Mouse (Mus musculus) CD4-positive, CD25-positive, alpha-beta regulatory T cell, adult 4 months (primary cell): ENCODE measurements around the gene Scn9a. TPM values are rescaled to one million over a fixed set of nuclear protein-coding genes. Genes with fewer than 3 reads are reported as not detected.

Experiments
- ATAC-seq: one replicate; pipeline ENCODE4 v1.8.0; 2017
- polyA plus RNA-seq, 2 experiments: library from polyadenylated mRNA; unstranded; fragments of 100-300 nt; shearing (Covaris generic); gene quantifications; one replicate each; pipeline ENCODE4 v1.2.1; 2017

Gene Scn9a
- under 1 TPM in 1 of 2 experiments, not detected in 1; 0.17 TPM for polyA plus RNA-seq

DNA sequence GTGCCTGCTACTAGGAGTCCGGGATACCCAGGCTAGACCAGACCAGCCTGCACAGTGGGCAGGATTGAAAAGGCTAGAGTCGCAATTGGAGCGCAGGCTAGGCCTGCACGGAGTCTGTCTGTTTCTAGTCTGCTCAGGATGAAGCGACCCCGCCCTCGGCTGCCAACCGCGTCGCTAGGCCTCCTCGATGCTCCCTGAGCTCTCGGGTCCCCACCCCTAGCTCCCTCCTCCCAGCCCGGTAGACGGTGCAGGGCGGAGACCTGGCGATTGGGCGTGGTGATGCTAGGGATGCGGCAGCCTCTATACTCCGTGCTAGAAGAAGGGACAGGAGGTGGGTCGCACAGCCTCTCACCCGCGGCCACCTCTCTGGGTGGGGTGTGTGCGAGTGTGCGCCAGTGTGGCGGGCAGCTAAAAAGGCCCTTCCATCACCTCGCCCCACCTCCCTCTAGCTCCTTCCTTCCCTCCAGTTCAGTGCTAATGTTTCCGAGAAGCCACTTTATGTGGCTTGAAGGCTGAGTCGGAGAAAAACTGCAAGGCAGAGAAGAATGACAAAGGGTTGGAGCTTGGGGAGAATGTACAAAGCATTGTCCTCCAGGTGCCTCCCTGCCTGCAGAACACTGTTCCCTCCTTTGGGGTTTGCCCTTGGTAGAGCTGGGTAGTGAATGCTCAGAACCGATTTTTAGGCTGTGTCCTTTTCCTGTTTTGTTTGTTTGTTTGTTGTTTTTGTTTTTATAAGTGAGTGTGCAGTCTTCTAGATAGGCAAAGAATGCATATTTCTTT, at the start of gene Scn9a:
Gene Scn9a (minus strand): TSS at position 383 of the 780 bp plus-strand sequence.
- ATAC-seq, result no peak

DNA sequence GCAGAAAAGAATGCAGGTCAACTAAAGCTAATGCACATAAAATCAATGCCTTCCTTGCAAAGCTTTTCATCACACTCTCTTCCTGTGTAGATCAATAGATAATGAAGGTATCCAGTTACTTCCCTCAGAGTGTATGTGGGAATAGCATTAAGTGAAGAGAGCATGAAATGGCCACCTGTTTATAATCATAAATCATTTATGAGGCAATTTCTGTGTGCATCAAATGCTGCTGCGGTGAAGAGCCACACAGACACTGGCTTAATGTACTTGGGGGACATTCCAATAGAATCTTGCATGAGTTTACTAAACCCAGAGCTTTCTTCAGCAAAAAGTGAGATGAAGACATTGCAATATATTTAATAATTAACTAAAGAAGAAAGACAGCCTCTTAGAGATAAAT, 27.2 kb upstream of the Scn9a start:
- ATAC-seq, result no peak

DNA sequence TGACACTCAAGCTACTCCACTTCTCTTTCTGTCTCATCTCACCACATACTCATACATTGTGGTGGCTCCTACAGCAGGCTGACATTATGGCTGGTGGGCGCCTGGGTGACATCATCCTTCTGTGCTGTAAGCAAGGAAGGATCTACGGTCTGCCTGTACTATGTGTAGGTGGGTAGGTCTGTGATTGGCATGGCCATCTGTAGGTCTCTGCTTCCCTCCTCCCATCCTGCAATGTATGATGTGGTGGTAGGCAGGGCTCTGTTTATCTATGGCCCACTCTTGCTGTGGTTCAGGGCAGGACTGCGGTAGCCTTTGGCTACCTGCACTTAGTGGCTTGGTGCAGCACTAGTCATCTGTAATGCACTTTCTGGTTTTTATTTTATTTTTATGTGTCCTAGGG, 21.7 kb upstream of the Scn9a start:
- no peak for ATAC-seq

DNA sequence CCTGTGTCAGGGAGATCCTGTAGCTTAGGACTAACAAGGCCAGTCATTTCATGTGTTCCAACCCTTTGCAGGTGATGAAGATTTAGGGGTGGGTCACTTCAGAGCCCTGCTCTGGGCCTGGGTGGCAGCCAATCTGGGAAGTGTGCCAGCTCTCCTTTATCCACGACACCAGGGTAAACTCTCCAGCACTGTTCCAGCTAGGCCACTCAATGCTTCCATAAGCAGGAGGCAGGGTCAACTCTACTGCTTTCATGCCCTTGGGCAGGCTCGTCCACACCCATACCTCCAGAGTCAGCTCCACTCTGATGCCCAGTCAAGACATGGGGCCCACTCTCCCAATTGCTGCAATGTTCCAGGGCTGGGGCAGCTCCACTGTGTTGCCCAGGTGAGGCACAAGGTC, 20.7 kb upstream of the Scn9a start:
- ATAC-seq, result no peak

DNA sequence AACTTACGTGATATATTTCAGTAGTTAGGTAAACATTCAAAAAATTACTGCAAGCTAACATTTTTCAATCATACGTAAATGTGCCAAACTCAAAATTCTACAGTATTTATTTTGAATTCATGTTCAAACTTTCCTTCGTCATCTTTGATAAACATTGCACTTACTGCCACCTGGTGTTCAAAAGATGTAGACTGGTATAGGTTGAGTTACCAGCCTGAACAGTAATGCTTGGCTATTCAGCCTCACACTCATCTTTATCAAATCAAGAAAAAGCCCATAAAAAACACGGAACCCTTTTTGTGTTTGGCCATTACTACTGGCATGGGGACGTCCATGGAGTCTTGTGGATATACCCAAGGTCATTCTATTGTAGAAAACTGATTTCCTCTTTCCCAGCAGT, 9.6 kb upstream of the Scn9a start:
- no peak for ATAC-seq

DNA sequence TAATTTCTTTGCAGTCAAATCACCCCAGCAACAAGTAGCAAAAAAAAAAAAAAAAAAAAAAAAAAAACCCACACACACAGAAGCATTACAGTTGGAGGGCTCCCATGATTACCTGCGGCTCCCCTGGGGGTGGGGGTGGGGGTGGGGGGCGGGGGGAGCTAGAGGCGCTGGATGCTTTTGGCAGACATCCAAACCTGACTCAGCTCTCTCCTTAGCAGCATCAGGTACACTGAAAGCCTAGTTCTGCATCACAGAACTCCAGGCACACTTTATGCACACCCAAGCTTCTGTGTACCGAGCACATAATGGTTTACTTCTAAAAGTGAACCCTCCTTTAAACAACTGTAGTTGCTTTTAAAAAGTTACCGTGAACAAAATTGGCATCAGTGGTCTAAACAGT, 2.0 kb downstream of the Scn9a start:
- no peak for ATAC-seq

DNA sequence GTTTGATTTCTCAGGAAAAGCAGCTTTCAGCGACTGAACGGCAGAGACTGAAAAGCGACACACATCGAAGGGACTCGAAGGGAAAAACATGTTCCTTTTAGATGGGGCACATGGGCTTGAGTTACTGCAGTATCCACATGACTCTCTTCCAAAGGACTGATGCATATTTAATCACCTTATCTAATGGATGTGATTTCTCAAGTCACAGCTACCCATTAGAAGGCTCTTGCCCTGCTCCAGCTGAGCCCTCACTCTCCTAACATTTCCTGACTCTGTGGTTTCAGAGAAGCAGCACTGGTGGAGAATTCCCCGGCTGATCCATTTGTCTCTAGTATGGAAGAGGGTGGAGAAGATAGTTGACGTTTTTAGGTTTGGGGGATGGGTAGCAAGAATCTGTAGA, 23.7 kb downstream of the Scn9a start:
- no peak for ATAC-seq

DNA sequence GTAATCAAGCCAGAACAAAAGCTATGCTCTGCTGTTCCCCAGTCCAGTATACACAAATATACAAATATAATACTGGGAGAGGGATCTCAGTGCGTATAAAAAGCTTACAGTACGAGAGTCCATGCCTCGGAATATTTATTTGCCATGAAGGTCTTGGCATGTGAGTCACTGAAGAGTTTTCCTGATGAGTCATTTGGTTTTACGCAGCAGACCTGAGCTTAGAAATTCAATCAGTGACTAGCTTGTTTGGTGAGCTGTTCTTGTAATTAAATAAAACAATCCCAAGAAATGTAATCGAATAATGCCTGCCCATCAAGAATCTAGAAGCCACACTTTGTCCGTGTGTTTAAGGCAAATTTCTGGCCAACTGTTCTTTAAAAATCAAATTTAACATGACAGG, 37.4 kb downstream of the Scn9a start:
- ATAC-seq, result no peak

DNA sequence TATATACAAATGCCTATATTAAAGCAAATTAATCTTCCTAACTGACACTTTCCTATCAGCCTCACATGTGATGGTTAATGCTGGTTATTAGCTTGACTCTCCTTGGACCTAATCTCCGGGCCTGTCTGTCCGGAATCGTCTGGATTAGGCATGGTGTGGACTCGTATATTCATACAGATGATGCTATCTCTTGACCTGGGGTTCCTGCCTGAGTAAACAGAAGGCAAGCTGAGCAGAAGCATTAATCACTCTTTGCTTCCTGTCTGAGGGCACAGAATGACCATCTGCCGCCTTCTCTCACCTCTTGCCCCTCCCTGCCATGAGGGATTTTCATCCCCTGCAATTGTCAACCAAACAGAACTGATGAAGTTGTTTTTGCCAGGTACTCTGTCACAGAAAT, 38.6 kb downstream of the Scn9a start:
- no peak for ATAC-seq

DNA sequence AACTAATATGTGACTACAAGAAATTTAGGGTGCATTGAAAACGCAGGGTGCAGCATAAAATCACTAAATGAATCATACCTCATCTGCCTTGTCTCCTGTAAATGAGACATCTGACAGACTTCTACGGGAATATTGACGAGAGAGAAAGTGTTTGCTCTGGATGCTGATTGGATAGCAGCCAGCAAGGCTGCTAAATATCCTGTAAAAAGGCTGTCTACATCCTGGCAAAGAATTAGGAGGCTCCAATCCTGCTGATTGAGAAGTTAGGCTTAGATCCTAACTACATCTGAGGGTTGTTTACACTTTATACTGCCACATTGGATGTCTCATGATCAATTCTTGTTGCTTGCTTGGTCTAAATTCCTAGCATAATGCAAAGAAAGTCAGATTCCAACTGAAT, 44.6 kb downstream of the Scn9a start:
- ATAC-seq, result no peak

DNA sequence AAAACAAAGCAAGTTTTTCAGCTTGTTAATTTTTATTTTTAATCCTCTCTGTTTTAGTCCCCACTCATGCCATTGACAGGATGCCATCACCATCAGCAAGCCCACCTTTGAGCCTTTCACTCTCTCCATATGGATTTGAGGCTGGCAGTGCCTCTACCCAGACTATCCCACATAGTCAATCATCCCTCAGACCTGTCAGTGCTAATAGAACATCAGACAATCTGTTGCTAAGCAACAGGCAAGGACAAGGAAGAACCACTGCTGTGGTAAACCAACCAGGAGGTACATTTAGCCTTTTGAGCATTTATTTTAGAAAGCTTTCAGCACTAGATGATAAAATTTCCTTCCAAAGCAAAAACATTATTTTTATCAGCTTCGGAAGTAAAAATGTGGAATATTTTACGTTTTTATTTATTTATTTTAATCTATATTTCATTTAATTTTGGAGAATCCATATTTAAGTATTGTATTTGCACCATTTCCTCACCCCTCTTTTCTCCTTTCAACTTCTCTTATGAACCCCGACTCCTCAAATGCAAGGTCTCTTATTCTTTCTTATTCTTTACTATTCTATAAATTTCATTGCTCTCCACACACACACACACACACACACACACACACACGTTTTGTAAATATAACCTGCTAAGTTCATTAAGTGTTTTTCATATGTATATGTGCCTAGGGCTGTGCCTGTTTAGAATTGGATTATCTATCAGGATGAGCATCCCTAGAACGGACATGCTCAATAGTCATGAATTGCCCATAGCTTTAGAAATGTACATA, 54.5 kb downstream of the Scn9a start:
- no peak for ATAC-seq

DNA sequence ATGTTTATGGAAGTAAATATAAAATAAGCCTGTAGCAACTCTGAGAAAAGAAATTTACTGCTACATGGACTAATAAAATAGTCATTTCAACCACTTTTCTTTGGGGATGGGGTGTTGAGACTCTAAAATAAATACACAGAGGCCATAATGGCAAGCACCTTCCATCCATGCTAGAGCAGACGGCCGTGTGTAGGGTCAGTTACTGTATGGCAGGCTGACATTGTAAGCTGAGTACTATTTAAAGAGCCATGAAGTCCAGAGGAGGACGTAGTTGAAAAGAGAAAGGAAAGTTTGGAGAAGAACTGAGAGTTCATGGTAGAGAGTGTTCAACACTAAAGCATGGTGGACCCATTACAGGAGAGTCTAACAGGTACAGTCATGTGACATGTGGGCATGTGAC, 86.5 kb downstream of the Scn9a start:
- no peak for ATAC-seq

DNA sequence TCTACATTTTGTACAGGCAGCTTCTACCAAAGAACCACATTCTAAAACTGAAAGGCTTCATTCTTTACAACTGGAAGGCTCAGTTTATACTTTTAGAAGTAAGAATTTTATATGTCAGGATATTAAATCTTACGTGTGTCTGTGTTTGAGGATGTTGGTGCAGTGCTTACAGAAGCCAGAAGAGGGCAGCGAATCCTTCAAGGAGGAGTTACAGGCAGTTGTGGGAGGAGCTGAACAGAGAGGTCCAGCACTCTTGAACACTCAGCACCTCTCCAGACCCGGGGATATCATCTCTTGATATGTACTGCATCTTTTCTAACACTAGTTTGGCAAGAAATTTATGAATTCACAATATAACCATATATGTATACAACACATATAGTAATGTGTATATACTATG, 114.8 kb downstream of the Scn9a start:
- no peak for ATAC-seq

DNA sequence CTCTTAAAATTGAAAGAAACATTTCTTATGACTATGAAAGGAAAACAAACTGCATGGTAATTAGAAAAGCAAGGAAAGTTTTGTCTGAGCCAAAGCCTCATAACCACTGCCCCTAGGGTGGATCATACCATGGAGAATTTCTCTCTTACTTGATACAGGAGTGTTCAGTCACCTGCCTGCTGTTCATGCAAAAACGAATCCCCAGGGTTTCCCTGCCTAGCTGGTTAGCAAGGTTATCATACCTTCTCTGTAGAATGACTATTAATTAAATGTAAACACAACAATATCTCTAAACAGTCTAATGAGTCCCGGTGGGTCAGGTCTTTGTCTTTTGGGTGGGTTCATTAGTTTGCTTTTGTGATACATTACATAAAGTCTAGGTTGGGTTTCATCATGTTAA, 123.3 kb downstream of the Scn9a start:
- no peak for ATAC-seq

DNA sequence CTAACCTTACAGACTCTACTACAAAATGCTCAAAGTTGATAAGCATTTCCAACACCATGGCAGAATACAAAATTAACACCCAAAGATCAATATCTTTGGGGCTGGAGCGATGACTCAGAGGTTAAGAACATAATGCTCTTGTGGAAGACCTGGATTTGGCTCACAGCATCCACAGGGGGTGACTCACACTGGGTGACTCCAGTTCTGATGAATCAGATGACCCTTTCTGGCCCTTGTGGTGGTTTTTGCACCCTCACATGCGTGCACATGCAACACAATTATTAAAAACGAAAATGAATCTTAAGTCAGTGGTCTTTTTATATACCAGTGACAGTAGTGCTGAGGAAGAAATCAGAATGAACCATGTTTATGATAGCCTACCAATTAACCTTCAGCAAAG, 126.7 kb downstream of the Scn9a start:
- ATAC-seq, result no peak

DNA sequence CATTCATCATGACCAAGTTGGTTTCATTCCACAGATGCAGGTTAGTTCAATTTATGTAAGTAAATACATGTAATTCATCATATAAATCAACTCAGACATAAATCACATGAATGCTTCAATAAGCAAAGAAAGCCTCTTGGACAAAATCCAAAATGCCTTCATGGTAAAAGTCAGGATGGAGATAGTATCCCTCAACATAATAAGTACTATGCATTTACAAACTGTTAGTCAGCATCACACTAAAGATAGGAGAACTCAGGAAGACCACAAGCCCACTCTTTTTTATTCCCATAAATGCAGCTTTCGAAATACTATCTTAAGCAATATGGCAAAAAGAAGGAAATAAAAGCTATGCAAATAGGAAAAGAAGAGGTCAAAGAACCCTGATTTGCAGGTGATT, 127.1 kb downstream of the Scn9a start:
- no peak for ATAC-seq

DNA sequence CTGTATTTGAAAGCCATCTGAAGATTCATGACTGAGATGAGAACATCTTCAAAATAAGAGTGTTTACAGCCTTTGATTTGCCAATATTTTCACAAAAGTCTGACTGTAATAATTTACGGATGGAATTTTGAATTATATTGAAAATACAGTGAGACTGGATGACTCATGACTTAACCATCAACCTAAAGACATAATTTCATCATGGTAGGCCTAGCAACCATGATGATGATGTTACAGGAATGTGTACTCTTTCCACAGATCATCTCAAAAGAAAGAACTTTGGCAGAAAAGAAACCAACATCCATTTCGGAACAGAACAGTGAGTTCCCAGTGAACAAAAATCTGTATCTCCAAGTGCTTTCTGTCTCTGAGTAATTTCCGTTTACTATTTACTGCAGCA, 132.6 kb downstream of the Scn9a start:
- no peak for ATAC-seq

DNA sequence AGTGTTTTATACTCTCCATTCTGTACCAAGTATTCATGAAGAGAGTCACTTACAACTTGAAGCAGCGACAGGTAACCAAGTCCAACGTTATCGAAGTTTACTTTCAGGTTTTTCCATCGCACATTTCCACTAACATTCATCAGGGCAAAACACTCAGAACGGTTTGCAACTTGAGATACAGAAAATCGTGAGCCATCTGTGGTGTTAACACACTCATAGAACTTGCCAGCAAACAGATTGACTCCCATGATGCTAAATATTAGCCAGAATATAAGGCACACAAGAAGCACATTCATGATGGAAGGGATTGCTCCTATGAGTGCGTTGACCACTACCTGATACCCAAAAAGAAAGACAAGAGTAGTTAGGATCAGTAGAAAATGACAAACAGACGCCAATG, 140.2 kb downstream of the Scn9a start:
- no peak for ATAC-seq

DNA sequence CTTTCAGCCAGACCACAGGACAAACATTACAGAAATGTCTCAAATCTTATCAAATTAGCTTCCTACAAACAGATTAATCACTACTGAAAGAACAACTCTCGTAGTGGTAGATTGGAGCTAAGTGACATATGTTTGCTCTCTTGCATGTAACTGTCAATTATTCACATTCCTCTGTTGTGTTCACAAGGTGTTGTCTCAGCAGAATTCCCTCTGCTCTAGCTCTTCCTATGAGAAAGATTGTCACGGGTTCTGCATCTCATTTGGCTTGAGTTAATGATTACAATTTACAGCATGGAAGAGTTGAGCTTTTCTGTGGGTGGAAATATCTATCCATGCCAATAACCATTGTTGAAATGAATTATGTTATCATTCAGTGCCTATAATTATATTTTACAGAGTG, 156.4 kb downstream of the Scn9a start:
- ATAC-seq, result no peak

DNA sequence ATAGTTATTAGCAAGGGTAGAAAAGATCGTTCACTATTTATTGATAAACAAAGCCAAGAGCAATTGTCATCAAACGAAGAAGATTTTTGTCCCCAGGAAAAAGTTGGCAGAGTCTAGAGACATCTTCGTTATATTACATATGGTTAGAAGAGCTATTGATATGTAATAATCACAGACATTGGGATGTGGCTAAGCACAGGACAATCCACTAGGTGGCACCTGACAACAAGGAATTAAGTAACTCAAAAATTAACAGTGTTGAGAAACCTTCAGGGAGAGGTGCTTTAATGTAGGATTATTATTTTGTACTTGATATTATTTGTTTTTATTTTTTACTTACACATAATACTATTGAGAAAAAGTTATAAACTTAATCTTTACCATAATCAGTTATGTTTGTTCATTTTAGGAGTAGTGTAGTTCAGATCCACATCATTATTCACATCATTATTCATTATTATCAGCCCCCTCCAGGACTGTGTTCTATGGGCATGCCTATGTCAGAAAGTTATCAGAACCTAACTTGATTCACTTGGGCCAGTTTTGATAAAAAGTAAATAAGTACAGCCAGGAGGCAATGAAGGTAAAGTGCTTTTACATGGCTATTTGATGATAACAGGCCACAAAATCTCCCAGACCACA, 161.5 kb downstream of the Scn9a start:
- ATAC-seq, result no peak

DNA sequence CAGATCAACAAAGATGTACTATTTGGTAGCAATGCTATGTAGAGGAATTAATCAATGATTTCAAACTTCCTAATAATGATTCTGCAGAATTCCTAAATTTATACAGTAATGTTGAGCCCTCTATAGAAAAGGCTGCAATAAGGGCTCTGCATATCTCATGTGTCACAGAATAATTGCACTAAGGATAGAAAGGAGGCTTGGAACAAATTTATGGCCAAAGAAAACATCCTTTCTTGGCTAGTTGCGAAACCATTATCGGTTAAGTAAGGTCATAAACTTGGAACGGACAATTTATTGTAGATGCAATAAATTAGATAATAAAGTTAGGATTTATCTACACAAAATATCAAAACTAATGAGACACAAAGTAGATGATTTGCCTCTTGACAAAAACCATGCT, 169.3 kb downstream of the Scn9a start:
- ATAC-seq, result no peak

DNA sequence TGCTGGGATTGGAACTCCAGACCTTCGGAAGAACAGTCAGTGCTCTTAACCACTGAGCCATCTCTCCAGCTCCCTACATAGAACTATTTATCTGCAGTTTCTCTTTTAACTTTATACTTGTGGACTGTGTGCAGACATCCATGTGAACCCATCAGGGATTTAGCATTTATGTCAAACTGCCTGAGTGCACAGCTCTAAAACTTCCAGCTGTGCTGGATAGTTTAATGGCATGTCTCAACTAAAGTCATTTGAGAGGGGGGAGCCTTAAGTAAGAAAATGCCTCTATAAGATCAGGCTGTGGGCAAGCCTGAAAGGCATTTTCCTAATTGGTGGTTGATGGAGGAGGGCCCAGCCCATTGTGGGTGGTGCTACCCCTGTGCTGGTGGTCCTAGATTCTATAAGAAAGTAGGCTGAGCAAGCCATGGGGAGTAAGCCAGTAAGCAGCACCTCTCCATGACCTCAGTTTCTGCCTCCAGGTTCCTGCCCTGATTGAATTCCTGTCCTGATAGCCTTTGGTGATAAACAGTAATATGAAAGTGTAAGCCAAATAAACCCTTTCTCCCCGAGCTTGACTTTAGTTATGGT, 169.8 kb downstream of the Scn9a start:
- no peak for ATAC-seq

DNA sequence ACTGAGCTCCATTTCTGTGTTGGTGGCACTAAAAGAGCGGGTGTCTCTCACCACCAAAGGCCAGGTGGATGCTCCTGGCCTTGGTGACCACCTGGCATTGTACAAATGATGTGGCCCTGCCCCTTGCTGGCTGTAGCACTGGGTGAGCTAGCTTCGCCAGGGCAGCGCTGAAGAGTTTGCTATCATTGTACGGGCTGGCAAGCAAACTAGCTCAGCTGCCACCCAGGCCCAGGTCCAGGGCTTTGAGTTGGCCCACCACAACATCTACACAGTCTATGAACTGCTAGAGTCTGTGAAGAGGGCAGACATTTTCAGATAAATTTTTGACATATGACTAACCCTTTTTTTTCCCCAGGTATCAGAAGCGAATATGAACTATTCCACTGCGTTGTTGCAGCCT, 170.8 kb downstream of the Scn9a start:
- no peak for ATAC-seq
